Mouse (Mus musculus): Measurements from ENCODE around the gene Tax1bp1.

- TF ChIP-seq GABPA (IDR thresholded peaks at IDR 0.05; ENCODE audit: insufficient replicate concordance, low read depth, low read length) = no peak
- no peak for TF ChIP-seq CTCF (conservative IDR thresholded peaks at IDR 0.05 in 1 of 2, IDR thresholded peaks at IDR 0.05 in 1 of 2; ENCODE audit: low read depth in 2 of 2, low read length in 2 of 2)
- TF ChIP-seq ELF1 (IDR thresholded peaks at IDR 0.05; ENCODE audit: low read depth, low read length) = no peak
These were observed 61.8 kb downstream of the Tax1bp1 start for GRCm38 (mm10) chr6:52775350-52775749.
